Mouse (Mus musculus): ENCODE measurements at regions not wholly inside any gene's neighbourhood (a gene's known extent, or its start where the extent isn't known, plus 50 kb on each side); places are given as distances from the start of the nearest gene placed in this dataset.

DNA sequence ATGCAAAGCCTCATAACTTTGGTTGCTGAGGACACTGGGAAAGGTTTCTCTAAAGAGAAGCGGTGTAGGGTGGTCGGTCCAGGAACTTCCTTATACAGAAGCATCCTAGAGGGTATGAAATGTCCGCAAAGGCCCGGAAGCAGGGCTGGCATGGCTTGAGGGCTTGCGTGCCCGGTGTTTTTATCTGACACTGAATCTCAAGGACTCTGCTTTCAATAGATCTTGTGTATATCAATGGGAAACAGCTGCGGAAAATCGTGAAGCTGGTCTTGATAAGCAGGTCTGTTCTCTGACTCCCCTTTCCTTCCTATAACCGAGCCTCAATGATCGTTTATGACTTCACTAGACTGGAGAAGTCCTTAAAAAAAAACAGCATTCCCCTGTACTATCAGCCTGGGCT is 580.4 kb upstream of the Gm19410 start:
- WGBS, result 89% methylated on average over 10 of the region's 10 CpGs
- no peaks in the 10 kb centered on the region for H3K36me3 ChIP-seq (ENCODE audit: control insufficient read depth, insufficient read depth, low read length)
- no peak overlapping the region for H3K9ac ChIP-seq (ENCODE audit: low read length)
- no peak for ATAC-seq (ENCODE audit: insufficient read depth, low FRiP score, low TSS enrichment)
- no peaks in the 10 kb centered on the region for H3K9me3 ChIP-seq (ENCODE audit: control insufficient read depth, low read length)
- DNase-seq (ENCODE audit: low spot score), result no peak
- no peaks in the 10 kb centered on the region for H3K4me1 ChIP-seq (ENCODE audit: control insufficient read depth, insufficient read depth, low read length)
- H3K27ac ChIP-seq (ENCODE audit: low read depth, low read length), result no peak overlapping the region
- no peak overlapping the region for H3K4me3 ChIP-seq (ENCODE audit: low read depth, low read length)
- no peaks in the 10 kb centered on the region for H3K27me3 ChIP-seq (ENCODE audit: control insufficient read depth, insufficient read depth, low read length)
- H3K4me2 ChIP-seq (ENCODE audit: low read depth), result no peak overlapping the region

DNA sequence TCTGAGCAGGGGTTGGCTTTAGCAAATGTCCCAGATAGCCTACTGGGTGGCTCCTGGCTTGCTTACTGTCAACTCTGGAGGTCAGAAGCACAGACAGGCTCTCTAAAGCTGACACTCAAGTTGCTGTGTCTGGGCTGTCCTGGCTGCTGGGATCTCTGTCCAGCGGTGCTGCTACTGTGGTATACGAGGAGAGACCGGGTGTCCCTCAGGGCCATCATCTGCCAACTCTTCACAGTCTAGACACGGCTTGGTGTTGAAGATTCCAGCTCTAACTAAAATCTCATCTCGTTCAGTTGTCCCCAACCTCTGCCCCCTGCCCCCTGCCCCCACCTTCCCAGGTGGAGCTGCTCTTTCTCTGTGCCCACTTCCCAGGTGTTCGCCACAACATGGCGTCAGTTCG is 577.1 kb upstream of the Gm19410 start:
- WGBS, result 92% methylated on average over 8 of the region's 8 CpGs
- ATAC-seq (ENCODE audit: insufficient read depth, low FRiP score, low TSS enrichment) (no peak), DNase-seq (ENCODE audit: low spot score) (no peak)
- Histone ChIP-seq H3K4me2 (ENCODE audit: low read depth) (no peak overlapping the region), H3K36me3 (ENCODE audit: control insufficient read depth, insufficient read depth, low read length) (no peaks in the 10 kb centered on the region), H3K4me1 (ENCODE audit: control insufficient read depth, insufficient read depth, low read length) (no peaks in the 10 kb centered on the region), H3K27me3 (ENCODE audit: control insufficient read depth, insufficient read depth, low read length) (no peaks in the 10 kb centered on the region), H3K9ac (ENCODE audit: low read length) (no peak overlapping the region), H3K9me3 (ENCODE audit: control insufficient read depth, low read length) (no peaks in the 10 kb centered on the region), H3K27ac (ENCODE audit: low read depth, low read length) (no peak overlapping the region), H3K4me3 (ENCODE audit: low read depth, low read length) (no peak overlapping the region)

GRCm38 (mm10) chr8:35189695-35190094 is 575.9 kb upstream of the Gm19410 start:
- ATAC-seq (ENCODE audit: insufficient read depth, low FRiP score, low TSS enrichment) (no peak), DNase-seq (ENCODE audit: low spot score) (no peak)
- WGBS, result 82% methylated on average over 16 of the region's 16 CpGs
- H3K36me3 ChIP-seq (ENCODE audit: control insufficient read depth, insufficient read depth, low read length), result no peaks in the 10 kb centered on the region
- no peak overlapping the region for H3K9ac ChIP-seq (ENCODE audit: low read length)
- no peaks in the 10 kb centered on the region for H3K4me1 ChIP-seq (ENCODE audit: control insufficient read depth, insufficient read depth, low read length)
- no peaks in the 10 kb centered on the region for H3K9me3 ChIP-seq (ENCODE audit: control insufficient read depth, low read length)
- no peak overlapping the region for H3K27ac ChIP-seq (ENCODE audit: low read depth, low read length)
- no peak overlapping the region for H3K4me2 ChIP-seq (ENCODE audit: low read depth)
- no peaks in the 10 kb centered on the region for H3K27me3 ChIP-seq (ENCODE audit: control insufficient read depth, insufficient read depth, low read length)
- no peak overlapping the region for H3K4me3 ChIP-seq (ENCODE audit: low read depth, low read length)

DNA sequence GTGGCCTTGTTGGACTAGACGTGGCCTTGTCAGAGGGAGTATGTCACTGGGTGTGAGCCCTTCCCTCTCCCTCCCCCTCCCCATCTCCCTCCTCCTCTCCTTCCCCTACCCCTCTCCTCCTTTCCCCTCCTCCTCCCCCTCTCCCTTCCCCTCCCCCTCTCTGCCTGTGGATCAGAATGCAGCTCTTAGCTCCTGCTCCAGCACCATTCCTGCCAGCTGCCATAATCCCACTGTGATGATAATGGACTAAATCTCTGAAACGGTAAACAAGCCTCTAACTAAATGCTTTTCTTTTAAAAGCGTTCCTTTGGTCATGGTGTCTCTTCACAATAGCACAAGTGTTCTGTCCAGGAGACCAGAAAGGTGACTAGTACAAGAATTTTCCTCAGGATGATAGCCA is 573.1 kb upstream of the Gm19410 start:
- H3K4me2 ChIP-seq (ENCODE audit: low read depth), result no peak overlapping the region
- no peak overlapping the region for H3K27ac ChIP-seq (ENCODE audit: low read depth, low read length)
- no peaks in the 10 kb centered on the region for H3K27me3 ChIP-seq (ENCODE audit: control insufficient read depth, insufficient read depth, low read length)
- no peak overlapping the region for H3K4me3 ChIP-seq (ENCODE audit: low read depth, low read length)
- 39% methylated on average over 3 of the region's 3 CpGs for WGBS
- H3K9me3 ChIP-seq (ENCODE audit: control insufficient read depth, low read length), result no peaks in the 10 kb centered on the region
- no peak for ATAC-seq (ENCODE audit: insufficient read depth, low FRiP score, low TSS enrichment)
- H3K4me1 ChIP-seq (ENCODE audit: control insufficient read depth, insufficient read depth, low read length), result no peaks in the 10 kb centered on the region
- no peak for DNase-seq (ENCODE audit: low spot score)
- no peaks in the 10 kb centered on the region for H3K36me3 ChIP-seq (ENCODE audit: control insufficient read depth, insufficient read depth, low read length)
- H3K9ac ChIP-seq (ENCODE audit: low read length), result no peak overlapping the region

DNA sequence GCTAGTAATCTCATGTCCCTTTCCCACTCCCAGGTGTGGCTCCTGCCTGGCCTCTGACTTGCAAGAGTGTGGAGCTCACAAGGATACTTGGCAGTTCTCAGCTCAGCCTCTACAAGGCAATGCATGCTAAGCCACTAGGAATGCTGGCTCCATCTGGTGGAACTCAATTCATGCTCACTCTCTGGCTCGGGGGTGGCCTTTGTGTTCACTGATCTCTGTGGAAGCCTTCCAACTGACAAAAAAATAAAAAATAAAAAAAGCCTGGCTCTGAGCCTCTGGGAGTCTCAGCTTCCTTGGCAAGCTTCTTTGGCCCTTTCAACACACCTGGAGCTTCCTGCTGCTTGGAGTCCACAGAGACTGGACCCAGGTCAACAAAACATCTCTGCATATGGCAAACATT is 571.8 kb upstream of the Gm19410 start:
- ATAC-seq (ENCODE audit: insufficient read depth, low FRiP score, low TSS enrichment), result no peak
- DNase-seq (ENCODE audit: low spot score), result peak; percentile 30
- Histone ChIP-seq H3K4me1 (ENCODE audit: control insufficient read depth, insufficient read depth, low read length) (no peaks in the 10 kb centered on the region), H3K27me3 (ENCODE audit: control insufficient read depth, insufficient read depth, low read length) (no peaks in the 10 kb centered on the region), H3K36me3 (ENCODE audit: control insufficient read depth, insufficient read depth, low read length) (no peaks in the 10 kb centered on the region), H3K9ac (ENCODE audit: low read length) (no peak overlapping the region), H3K27ac (ENCODE audit: low read depth, low read length) (no peak overlapping the region), H3K4me2 (ENCODE audit: low read depth) (no peak overlapping the region), H3K9me3 (ENCODE audit: control insufficient read depth, low read length) (no peaks in the 10 kb centered on the region), H3K4me3 (ENCODE audit: low read depth, low read length) (no peak overlapping the region)
- 77% methylated on average over 1 of the region's 1 CpGs for WGBS

- H3K36me3 ChIP-seq (ENCODE audit: control insufficient read depth, insufficient read depth, low read length), result no peaks in the 10 kb centered on the region
- no peaks in the 10 kb centered on the region for H3K9me3 ChIP-seq (ENCODE audit: control insufficient read depth, low read length)
- H3K27me3 ChIP-seq (ENCODE audit: control insufficient read depth, insufficient read depth, low read length), result no peaks in the 10 kb centered on the region
- H3K4me1 ChIP-seq (ENCODE audit: control insufficient read depth, insufficient read depth, low read length), result no peaks in the 10 kb centered on the region
- ATAC-seq (ENCODE audit: insufficient read depth, low FRiP score, low TSS enrichment) (no peak), DNase-seq (ENCODE audit: low spot score) (no peak)
- 44% methylated on average over 4 of the region's 4 CpGs for WGBS
- no peak overlapping the region for H3K4me3 ChIP-seq (ENCODE audit: low read depth, low read length)
- no peak overlapping the region for H3K27ac ChIP-seq (ENCODE audit: low read depth, low read length)
- no peak overlapping the region for H3K9ac ChIP-seq (ENCODE audit: low read length)
- H3K4me2 ChIP-seq (ENCODE audit: low read depth), result no peak overlapping the region
Measured at GRCm38 (mm10) chr8:35196189-35196588, 569.4 kb upstream of the Gm19410 start.

- H3K27me3 ChIP-seq (ENCODE audit: control insufficient read depth, insufficient read depth, low read length), result no peaks in the 10 kb centered on the region
- H3K9ac ChIP-seq (ENCODE audit: low read length), result no peak overlapping the region
- 63% methylated on average over 2 of the region's 2 CpGs for WGBS
- H3K4me2 ChIP-seq (ENCODE audit: low read depth), result no peak overlapping the region
- DNase-seq (ENCODE audit: low spot score) (no peak), ATAC-seq (ENCODE audit: insufficient read depth, low FRiP score, low TSS enrichment) (no peak)
- no peaks in the 10 kb centered on the region for H3K9me3 ChIP-seq (ENCODE audit: control insufficient read depth, low read length)
- no peak overlapping the region for H3K4me3 ChIP-seq (ENCODE audit: low read depth, low read length)
- no peak overlapping the region for H3K27ac ChIP-seq (ENCODE audit: low read depth, low read length)
- H3K4me1 ChIP-seq (ENCODE audit: control insufficient read depth, insufficient read depth, low read length), result no peaks in the 10 kb centered on the region
- no peaks in the 10 kb centered on the region for H3K36me3 ChIP-seq (ENCODE audit: control insufficient read depth, insufficient read depth, low read length)
Measured at GRCm38 (mm10) chr8:35198766-35199165, 566.8 kb upstream of the Gm19410 start.

DNA sequence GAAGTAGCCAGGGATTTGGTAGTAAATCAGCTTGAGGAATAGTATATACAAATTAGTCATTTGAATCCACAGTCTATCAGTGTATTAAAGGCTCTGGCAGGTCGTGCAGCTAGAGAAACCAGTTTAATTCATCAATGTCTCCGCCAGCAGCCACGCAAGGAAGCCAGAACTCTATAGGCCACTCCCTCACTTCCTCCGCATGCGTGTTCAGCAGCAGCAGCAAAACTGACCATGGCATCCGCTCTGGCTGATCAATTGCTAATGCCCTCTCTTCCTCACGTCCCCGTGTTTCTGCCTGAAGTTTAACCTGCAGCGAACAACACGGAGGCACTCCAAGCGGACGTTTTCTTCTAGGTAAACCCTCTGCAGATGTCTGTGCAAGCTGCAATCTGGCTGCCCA is 564.2 kb upstream of the Gm19410 start:
- H3K27me3 ChIP-seq (ENCODE audit: control insufficient read depth, insufficient read depth, low read length), result no peaks in the 10 kb centered on the region
- H3K9me3 ChIP-seq (ENCODE audit: control insufficient read depth, low read length), result no peaks in the 10 kb centered on the region
- H3K4me3 ChIP-seq (ENCODE audit: low read depth, low read length), result no peak overlapping the region
- H3K36me3 ChIP-seq (ENCODE audit: control insufficient read depth, insufficient read depth, low read length), result no peaks in the 10 kb centered on the region
- H3K9ac ChIP-seq (ENCODE audit: low read length), result no peak overlapping the region
- DNase-seq (ENCODE audit: low spot score) (no peak), ATAC-seq (ENCODE audit: insufficient read depth, low FRiP score, low TSS enrichment) (no peak)
- no peak overlapping the region for H3K27ac ChIP-seq (ENCODE audit: low read depth, low read length)
- H3K4me2 ChIP-seq (ENCODE audit: low read depth), result no peak overlapping the region
- H3K4me1 ChIP-seq (ENCODE audit: control insufficient read depth, insufficient read depth, low read length), result no peaks in the 10 kb centered on the region
- WGBS, result 64% methylated on average over 12 of the region's 12 CpGs

GRCm38 (mm10) chr8:35204971-35205370 is 560.6 kb upstream of the Gm19410 start:
- DNase-seq (ENCODE audit: low spot score) (no peak), ATAC-seq (ENCODE audit: insufficient read depth, low FRiP score, low TSS enrichment) (no peak)
- H3K4me3 ChIP-seq (ENCODE audit: low read depth, low read length), result no peak overlapping the region
- no peaks in the 10 kb centered on the region for H3K36me3 ChIP-seq (ENCODE audit: control insufficient read depth, insufficient read depth, low read length)
- H3K4me1 ChIP-seq (ENCODE audit: control insufficient read depth, insufficient read depth, low read length), result no peaks in the 10 kb centered on the region
- H3K9ac ChIP-seq (ENCODE audit: low read length), result no peak overlapping the region
- no peaks in the 10 kb centered on the region for H3K9me3 ChIP-seq (ENCODE audit: control insufficient read depth, low read length)
- H3K27ac ChIP-seq (ENCODE audit: low read depth, low read length), result no peak overlapping the region
- WGBS, result 70% methylated on average over 15 of the region's 15 CpGs
- no peaks in the 10 kb centered on the region for H3K27me3 ChIP-seq (ENCODE audit: control insufficient read depth, insufficient read depth, low read length)
- no peak overlapping the region for H3K4me2 ChIP-seq (ENCODE audit: low read depth)

Data from neural tube, embryonic 11.5 days (tissue).